Mouse (Mus musculus) intestine, embryonic 16.5 days (tissue): ENCODE results near the gene Elk3. TPM values are rescaled to one million over a fixed set of nuclear protein-coding genes. Genes with fewer than 3 reads are reported as not detected.
"Not testable (repeated sequence)": the region's sequence is repeated elsewhere in the genome, so short reads cannot be mapped to it uniquely, and the experiment has no call there.

Experiments used
- ATAC-seq: fragments of 200-750 bp; cut with Nextera tagmentation; 2 replicates; pipeline ENCODE4 v1.8.0; 2017; ENCODE audit warnings: moderate TSS enrichment, moderate library complexity
- H3K27ac ChIP-seq: fragments of 300-500 bp; sonication (generic); 2 replicates; pipeline ENCODE4 v1.5.1; 2014; ENCODE audit warnings: mild to moderate bottlenecking, low read length
- H3K27me3 ChIP-seq: fragments of 300-500 bp; sonication (generic); replicated peaks from 2 replicates; pipeline ENCODE4 v1.6.1; 2014; ENCODE audit warnings: low read length, control low read depth, mixed read lengths; ENCODE audit not compliant: control insufficient read depth, insufficient read depth
- H3K36me3 ChIP-seq: fragments of 300-500 bp; sonication (generic); 2 replicates; pipeline ENCODE4 v1.6.1; 2014; ENCODE audit warnings: low read length, control low read depth; ENCODE audit not compliant: control insufficient read depth, insufficient read depth
- H3K4me1 ChIP-seq: fragments of 300-500 bp; sonication (generic); 2 replicates; pipeline ENCODE4 v1.6.1; 2014; ENCODE audit warnings: low read length, control low read depth, mixed read lengths; ENCODE audit not compliant: control insufficient read depth, insufficient read depth
- H3K4me2 ChIP-seq: fragments of 300-500 bp; sonication (generic); 2 replicates; pipeline ENCODE4 v1.6.1; 2014; ENCODE audit warnings: low read depth, low read length, control low read depth
- H3K4me3 ChIP-seq: fragments of 300-500 bp; sonication (generic); 2 replicates; pipeline ENCODE4 v1.5.1; 2014; ENCODE audit warnings: mild to moderate bottlenecking, low read length
- H3K9ac ChIP-seq: fragments of 300-500 bp; sonication (generic); 2 replicates; pipeline ENCODE4 v1.6.1; 2014; ENCODE audit warnings: low read depth, low read length
- H3K9me3 ChIP-seq: fragments of 300-500 bp; sonication (generic); 2 replicates; pipeline ENCODE4 v1.6.1; 2016; ENCODE audit warnings: low read length, control low read depth; ENCODE audit not compliant: control insufficient read depth
- WGBS: fragments of 180-500 bp; shearing (Covaris S2); extraction: QIAGEN DNeasy Blood & Tissue Kit; methylation state at CpG from one replicate; pipeline ENCODE4 v1.1.7; 2014; 5-methylcytosine and 5-hydroxymethylcytosine counted together
- polyA plus RNA-seq: library from polyadenylated mRNA; unstranded; fragments of >200 nt; fragmentation: Nextera tagmentation; extraction: Ambion mirVana; gene quantifications from 2 replicates; pipeline ENCODE4 v1.2.1, GENCODE M21; 2015

Gene Elk3
- 14.6 and 18.0 TPM in 2 replicates for polyA plus RNA-seq

- ATAC-seq: peak; percentile 88
- H3K27me3 ChIP-seq: no peaks in the 10 kb centered on the region
- WGBS: 1% methylated on average over 53 of the region's 53 CpGs
- H3K4me2 ChIP-seq: peak within 1 kb of the TSS; percentile 96
- peak within 1 kb of the TSS; percentile 91 for H3K27ac ChIP-seq
- H3K4me1 ChIP-seq: no peaks in the 10 kb centered on the region
- H3K36me3 ChIP-seq: no peaks in the 10 kb centered on the region
- H3K4me3 ChIP-seq: peak within 1 kb of the TSS; percentile 74
- peak within 1 kb of the TSS; percentile 84 for H3K9ac ChIP-seq
- no peaks in the 10 kb centered on the region for H3K9me3 ChIP-seq
Measured at GRCm38 (mm10) chr10:93310721-93311411, at the start of gene Elk3. Gene Elk3 (minus strand): TSS chr10:93311135.

GRCm38 (mm10) chr10:93360623-93361022 lies 49.7 kb upstream of the Elk3 start:
- Histone ChIP-seq H3K27ac (no peak overlapping the region), H3K4me3 (no peak overlapping the region), H3K4me2 (no peak overlapping the region), H3K27me3 (no peaks in the 10 kb centered on the region), H3K9ac (no peak overlapping the region), H3K9me3 (no peaks in the 10 kb centered on the region), H3K4me1 (no peaks in the 10 kb centered on the region), H3K36me3 (no peaks in the 10 kb centered on the region)
- 18% methylated on average over 3 of the region's 3 CpGs for WGBS
- ATAC-seq: no peak

- not testable (repeated sequence) for H3K4me1 ChIP-seq, ATAC-seq, H3K4me3 ChIP-seq, H3K27ac ChIP-seq, H3K36me3 ChIP-seq, H3K27me3 ChIP-seq, H3K9me3 ChIP-seq, H3K4me2 ChIP-seq, H3K9ac ChIP-seq
- 60% methylated on average over 4 of the region's 4 CpGs for WGBS
Measured at GRCm38 (mm10) chr10:93360190-93360589, 49.3 kb upstream of the Elk3 start.

GRCm38 (mm10) chr10:93359339-93359863 lies 48.5 kb upstream of the Elk3 start:
- H3K36me3 ChIP-seq: no peaks in the 10 kb centered on the region
- H3K4me1 ChIP-seq: no peaks in the 10 kb centered on the region
- H3K9me3 ChIP-seq: no peaks in the 10 kb centered on the region
- no peak overlapping the region for H3K4me3 ChIP-seq
- no peak overlapping the region for H3K4me2 ChIP-seq
- WGBS: 87% methylated on average over 7 of the region's 7 CpGs
- no peak for ATAC-seq
- H3K27me3 ChIP-seq: no peaks in the 10 kb centered on the region
- H3K27ac ChIP-seq: no peak overlapping the region
- no peak overlapping the region for H3K9ac ChIP-seq

- Histone ChIP-seq H3K4me2 (no peak overlapping the region), H3K9ac (no peak overlapping the region), H3K27ac (no peak overlapping the region), H3K9me3 (no peaks in the 10 kb centered on the region), H3K4me3 (no peak overlapping the region), H3K4me1 (no peaks in the 10 kb centered on the region), H3K36me3 (no peaks in the 10 kb centered on the region), H3K27me3 (no peaks in the 10 kb centered on the region)
- WGBS: 86% methylated on average over 4 of the region's 4 CpGs
- ATAC-seq: no peak
Measured at GRCm38 (mm10) chr10:93358878-93359277, 47.9 kb upstream of the Elk3 start.

- no peak for ATAC-seq
- no peak overlapping the region for H3K4me2 ChIP-seq
- WGBS: 90% methylated on average over 5 of the region's 5 CpGs
Measured at GRCm38 (mm10) chr10:93357162-93357561, 46.2 kb upstream of the Elk3 start.

GRCm38 (mm10) chr10:93356122-93356521 lies 45.2 kb upstream of the Elk3 start:
- no peak overlapping the region for H3K9ac ChIP-seq
- H3K27ac ChIP-seq: no peak overlapping the region
- H3K4me1 ChIP-seq: no peaks in the 10 kb centered on the region
- ATAC-seq: no peak
- no peaks in the 10 kb centered on the region for H3K27me3 ChIP-seq
- WGBS: 81% methylated on average over 9 of the region's 9 CpGs
- H3K4me3 ChIP-seq: no peak overlapping the region
- H3K4me2 ChIP-seq: no peak overlapping the region
- no peaks in the 10 kb centered on the region for H3K9me3 ChIP-seq
- H3K36me3 ChIP-seq: no peaks in the 10 kb centered on the region

More at GRCm38 (mm10) chr10:93357162-93357561, 46.2 kb upstream of the Elk3 start:
- no peaks in the 10 kb centered on the region for H3K4me1 ChIP-seq
- no peak overlapping the region for H3K9ac ChIP-seq
- no peak overlapping the region for H3K4me3 ChIP-seq
- no peaks in the 10 kb centered on the region for H3K27me3 ChIP-seq
- H3K27ac ChIP-seq: no peak overlapping the region
- H3K9me3 ChIP-seq: no peaks in the 10 kb centered on the region
- no peaks in the 10 kb centered on the region for H3K36me3 ChIP-seq

GRCm38 (mm10) chr10:93355276-93355927 lies 44.5 kb upstream of the Elk3 start:
- H3K27ac ChIP-seq: no peak overlapping the region
- H3K4me2 ChIP-seq: no peak overlapping the region
- 62% methylated on average over 8 of the region's 8 CpGs for WGBS
- H3K4me1 ChIP-seq: no peaks in the 10 kb centered on the region
- no peaks in the 10 kb centered on the region for H3K36me3 ChIP-seq
- H3K27me3 ChIP-seq: no peaks in the 10 kb centered on the region
- H3K9me3 ChIP-seq: no peaks in the 10 kb centered on the region
- no peak overlapping the region for H3K9ac ChIP-seq
- ATAC-seq: no peak
- no peak overlapping the region for H3K4me3 ChIP-seq

- WGBS: 86% methylated on average over 10 of the region's 10 CpGs
- H3K27ac ChIP-seq: no peak overlapping the region
- no peak overlapping the region for H3K4me3 ChIP-seq
- H3K36me3 ChIP-seq: no peaks in the 10 kb centered on the region
- H3K27me3 ChIP-seq: no peaks in the 10 kb centered on the region
- H3K4me1 ChIP-seq: no peaks in the 10 kb centered on the region
- no peak for ATAC-seq
- H3K9ac ChIP-seq: no peak overlapping the region
- H3K4me2 ChIP-seq: no peak overlapping the region
- no peaks in the 10 kb centered on the region for H3K9me3 ChIP-seq
Measured at GRCm38 (mm10) chr10:93353545-93354326, 42.8 kb upstream of the Elk3 start.
